Mouse (Mus musculus) embryonic fibroblast, embryonic 13.5 days (primary cell): ENCODE data around the gene Rnf141.

Experiments
- CTCF ChIP-seq: IDR thresholded peaks from 2 replicates; pipeline ENCODE4 v1.5.1; 2011; ENCODE audit warnings: mild to moderate bottlenecking, control low read depth, low read length, moderate library complexity, borderline replicate concordance; ENCODE audit not compliant: insufficient read depth
- POLR2A ChIP-seq: IDR thresholded peaks from 2 replicates; pipeline ENCODE4 v1.6.1; 2011; ENCODE audit warnings: low read depth, mild to moderate bottlenecking, control low read depth, low read length, moderate library complexity

GRCm38 (mm10) chr7:110797722-110798409 is 46.4 kb downstream of the Rnf141 start:
- no peak for TF ChIP-seq CTCF
- TF ChIP-seq POLR2A, result no peak
